Mouse (Mus musculus): ENCODE results near the gene Mapk8ip1.
A peak's percentile ranks its signal among the peaks of the same experiment; 100 is the strongest.

The Mapk8ip1 gene

GRCm38 (mm10) chr2:92390206-92390930, 10.7 kb downstream of the Mapk8ip1 start:
- DNase-seq, result no peak

DNA sequence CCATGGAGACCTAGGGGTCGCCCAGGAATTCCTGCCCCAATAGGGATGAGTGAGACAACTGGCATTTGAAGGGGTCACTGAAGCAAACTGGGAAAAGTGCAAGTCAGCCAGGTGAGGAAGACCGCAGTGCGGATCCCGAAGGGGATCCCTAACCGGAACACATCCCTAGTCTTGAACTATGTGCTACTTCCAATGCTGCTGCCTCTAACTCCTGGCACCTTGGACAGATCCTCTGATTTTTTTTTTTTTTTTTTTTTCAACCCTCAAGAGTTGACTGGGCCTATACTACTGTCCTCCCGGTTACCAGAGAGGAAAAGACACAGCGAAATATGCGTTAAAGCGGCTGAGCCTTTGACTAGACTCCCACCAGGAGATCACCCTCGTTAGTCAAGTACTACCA, 11.4 kb downstream of the Mapk8ip1 start:
- no peak for DNase-seq

- peak; percentile 51 for DNase-seq
Measured at GRCm38 (mm10) chr2:92388891-92389641, 12.0 kb downstream of the Mapk8ip1 start.

- no peak for DNase-seq
Measured at GRCm38 (mm10) chr2:92388081-92388517, 13.0 kb downstream of the Mapk8ip1 start.

DNA sequence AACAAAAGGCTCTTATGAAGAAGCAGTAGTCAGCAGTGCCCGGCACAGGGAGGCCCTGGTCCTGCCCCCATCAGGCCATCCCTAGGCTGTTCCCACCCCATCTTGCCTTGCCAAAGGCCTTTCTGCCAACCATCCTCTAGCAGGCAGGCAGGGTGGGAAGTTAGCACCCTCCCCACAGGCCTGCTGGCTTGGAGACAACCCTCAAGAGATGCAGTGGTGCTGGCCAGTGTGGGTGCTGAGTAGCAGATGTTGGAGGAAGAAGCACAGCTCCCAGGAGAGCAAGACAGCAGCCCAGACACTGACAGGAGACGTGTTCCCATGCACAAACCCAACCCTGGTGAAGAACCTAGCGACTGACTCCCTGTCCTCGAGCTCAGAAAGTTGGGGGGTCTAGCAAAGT, 13.4 kb downstream of the Mapk8ip1 start:
- no peak for DNase-seq

- DNase-seq, result no peak
Measured at GRCm38 (mm10) chr2:92386821-92387570, 14.1 kb downstream of the Mapk8ip1 start.

DNA sequence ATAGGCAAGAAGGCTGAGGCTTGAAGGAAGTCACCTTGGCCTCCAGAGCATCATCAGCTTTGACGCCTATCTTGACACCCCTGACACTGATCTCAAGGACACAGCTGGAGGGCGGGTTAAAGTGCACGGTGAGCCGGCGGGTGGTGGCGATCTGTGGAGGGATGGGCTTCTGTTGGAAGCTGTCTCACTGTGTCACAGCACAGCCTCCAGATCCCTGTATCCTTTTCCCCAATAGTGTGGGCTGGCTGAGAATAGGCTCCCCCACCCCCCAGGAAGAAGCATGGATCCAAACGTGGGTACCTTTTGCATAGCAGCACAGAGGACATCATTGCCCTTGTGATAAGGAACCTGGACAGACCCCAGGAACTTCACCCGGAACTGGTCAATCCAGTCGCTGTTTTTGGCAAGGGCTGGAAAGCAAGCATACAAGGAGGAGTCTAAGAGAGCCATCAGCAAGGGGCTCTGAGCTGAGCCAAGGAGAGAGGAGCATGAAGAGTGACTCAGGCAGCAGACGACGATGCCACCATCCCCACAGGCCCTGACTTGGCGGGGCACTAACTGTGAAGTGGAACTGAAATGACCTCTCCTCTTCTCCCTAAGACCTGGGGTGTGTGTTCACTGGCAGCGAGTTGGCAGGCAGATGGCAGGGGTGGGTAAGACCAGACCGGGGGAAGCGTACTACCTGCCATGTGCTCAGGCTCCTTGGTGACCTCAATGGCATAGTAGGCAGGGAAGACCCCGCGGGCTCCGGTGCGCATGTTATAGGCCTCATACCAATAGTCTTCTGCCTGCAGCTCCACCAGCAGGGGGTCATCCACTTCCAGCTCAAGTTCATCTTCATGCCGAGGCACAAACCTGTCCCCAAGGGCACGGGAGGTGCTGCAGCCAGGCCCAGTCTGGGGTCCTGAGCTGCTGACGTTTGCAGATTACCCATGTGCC, 15.7 kb downstream of the Mapk8ip1 start:
- no peak for DNase-seq

- peak; percentile 34 for DNase-seq
Measured at GRCm38 (mm10) chr2:92384101-92384500, 17.0 kb downstream of the Mapk8ip1 start.

GRCm38 (mm10) chr2:92382759-92383158, 18.3 kb downstream of the Mapk8ip1 start:
- DNase-seq, result no peak

GRCm38 (mm10) chr2:92381901-92382588, 19.0 kb downstream of the Mapk8ip1 start, which contains the start of gene 1700029I15Rik:
1700029I15Rik (plus strand) TSS chr2:92382538.
- DNase-seq, result no peak

- DNase-seq, result no peak
Measured at GRCm38 (mm10) chr2:92381161-92381560, 19.9 kb downstream of the Mapk8ip1 start.

GRCm38 (mm10) chr2:92380495-92381050, 20.5 kb downstream of the Mapk8ip1 start:
- no peak for DNase-seq

- no peak for DNase-seq
Measured at GRCm38 (mm10) chr2:92379783-92380494, 21.1 kb downstream of the Mapk8ip1 start.

- DNase-seq, result no peak
Measured at GRCm38 (mm10) chr2:92377320-92377719, 23.7 kb downstream of the Mapk8ip1 start.

DNA sequence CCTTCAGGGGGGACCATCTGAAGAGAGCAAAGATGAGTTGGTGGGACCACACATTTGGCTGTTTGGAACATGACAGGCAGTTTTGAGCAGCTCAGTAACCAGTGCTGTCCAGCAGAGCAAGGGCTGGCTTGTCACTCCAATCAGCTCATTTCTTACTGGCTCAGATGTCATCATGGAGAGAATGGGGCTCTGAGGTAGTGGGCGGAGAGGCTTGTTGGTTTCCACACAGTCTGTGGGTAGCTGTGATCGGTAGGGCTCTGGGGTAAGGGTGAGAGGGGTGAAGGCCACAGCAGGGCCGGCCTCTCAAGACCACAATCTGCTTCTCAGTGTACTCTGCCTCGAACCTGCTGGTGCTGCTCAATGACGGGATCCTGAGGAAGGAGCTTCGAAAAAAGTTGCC, 24.8 kb downstream of the Mapk8ip1 start:
- no peak for DNase-seq

GRCm38 (mm10) chr2:92375788-92376187, 25.3 kb downstream of the Mapk8ip1 start:
- DNase-seq, result no peak

GRCm38 (mm10) chr2:92375099-92375623, 25.9 kb downstream of the Mapk8ip1 start:
- peak; percentile 95 for DNase-seq

GRCm38 (mm10) chr2:92374514-92374913, 26.5 kb downstream of the Mapk8ip1 start, which contains the start of the genes Pex16 and Large2:
Pex16 (plus strand) TSS chr2:92374676.
Large2 (minus strand) TSS chr2:92374869.
- DNase-seq, result peak; percentile 60

DNA sequence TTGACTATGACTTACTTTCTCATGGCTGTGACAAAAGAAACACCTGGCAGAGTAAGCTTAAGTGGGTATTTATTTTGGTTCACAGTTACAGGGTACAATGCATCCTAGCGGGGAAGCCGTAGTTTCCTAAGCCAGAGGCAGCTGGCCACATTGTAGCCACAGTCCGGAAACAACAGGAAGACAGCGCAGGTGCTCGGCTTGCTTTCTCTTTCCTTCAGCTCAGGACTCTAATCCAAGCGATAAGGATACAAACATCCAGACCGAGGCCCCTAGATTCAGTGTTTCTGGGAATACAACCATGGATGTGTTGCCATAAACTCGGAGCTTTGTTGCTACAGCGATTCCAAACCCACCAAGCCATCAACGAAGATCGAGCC, 27.6 kb downstream of the Mapk8ip1 start:
- DNase-seq, result peak; percentile 40

DNA sequence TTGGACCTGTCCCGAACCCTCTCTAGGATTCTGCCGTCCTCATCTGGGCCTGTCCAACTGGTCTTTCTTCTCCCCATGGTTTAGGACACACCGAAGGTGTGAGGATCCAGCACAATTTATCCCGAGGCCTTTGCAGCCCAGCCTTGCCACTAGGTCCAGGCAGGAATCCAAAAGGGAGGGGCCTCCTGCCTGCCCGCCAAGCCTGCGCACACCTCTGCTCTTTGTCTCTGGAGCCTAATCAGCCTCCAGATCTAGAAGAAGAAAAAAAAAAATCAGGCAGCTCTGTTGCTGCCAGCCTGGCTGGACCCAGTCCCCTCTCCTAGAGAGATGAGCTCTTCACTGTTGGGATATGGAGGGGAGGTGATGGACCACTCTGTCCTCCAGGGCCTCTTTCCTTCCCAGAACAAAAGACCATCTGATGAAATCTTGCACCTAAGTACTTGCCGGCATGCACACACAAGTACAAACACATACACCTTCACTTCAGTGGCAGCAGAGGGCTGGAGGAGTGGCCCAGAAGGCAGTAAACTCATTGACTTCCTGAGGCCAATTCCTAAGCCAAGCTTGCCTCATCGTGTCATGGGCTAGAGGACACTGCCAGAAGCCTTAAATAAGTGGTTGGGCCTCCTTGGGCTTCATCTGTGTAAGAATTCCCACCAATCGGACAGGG, 28.2 kb downstream of the Mapk8ip1 start:
- DNase-seq, result no peak
